Mouse (Mus musculus): ENCODE results near the gene Tdg. TPM values are rescaled to one million over a fixed set of nuclear protein-coding genes. Genes with fewer than 3 reads are reported as not detected.

The Tdg gene
- polyA plus RNA-seq, 1 experiment from 2014 or later = 123 TPM

DNA sequence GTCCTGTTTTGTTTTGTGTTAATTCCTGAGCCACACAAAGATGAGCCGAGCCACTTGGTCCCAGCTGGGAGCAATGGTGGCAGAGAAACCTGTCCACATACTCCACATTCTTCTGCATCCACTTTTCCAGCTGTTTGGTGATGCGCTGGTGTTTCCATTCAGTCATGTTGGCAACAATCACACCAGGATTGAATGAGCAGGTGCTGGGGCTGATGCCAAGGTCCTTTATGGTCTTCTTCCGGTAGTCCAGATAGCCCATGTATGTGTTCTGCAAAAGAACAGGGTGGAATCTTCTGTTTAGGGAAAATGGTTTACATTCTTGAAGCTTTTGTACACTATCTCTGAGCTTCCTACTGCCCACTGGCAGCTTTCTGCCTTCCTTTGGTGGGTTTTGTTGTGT lies 25.0 kb downstream of the Tdg start:
- Histone ChIP-seq H3K9ac (ENCODE audit: low read depth, low read length) (no peak overlapping the region), H3K9me3 (ENCODE audit: control insufficient read depth, low read length) (no peaks in the 10 kb centered on the region), H3K4me3 (ENCODE audit: low read length) (no peak overlapping the region), H3K27ac (ENCODE audit: low read depth, low read length) (no peak overlapping the region), H3K27me3 (replicated peaks; ENCODE audit: control insufficient read depth, insufficient read depth, low read length) (no peaks in the 10 kb centered on the region), H3K4me2 (ENCODE audit: low read length) (no peak overlapping the region), H3K36me3 (ENCODE audit: control insufficient read depth, insufficient read depth, low read length) (peaks cover 6% of the 10 kb centered on the region), H3K4me1 (ENCODE audit: control insufficient read depth, insufficient read depth, low read depth, low read length) (no peaks in the 10 kb centered on the region)
- ATAC-seq = no peak
- WGBS = 79% methylated on average over 3 of the region's 3 CpGs

DNA sequence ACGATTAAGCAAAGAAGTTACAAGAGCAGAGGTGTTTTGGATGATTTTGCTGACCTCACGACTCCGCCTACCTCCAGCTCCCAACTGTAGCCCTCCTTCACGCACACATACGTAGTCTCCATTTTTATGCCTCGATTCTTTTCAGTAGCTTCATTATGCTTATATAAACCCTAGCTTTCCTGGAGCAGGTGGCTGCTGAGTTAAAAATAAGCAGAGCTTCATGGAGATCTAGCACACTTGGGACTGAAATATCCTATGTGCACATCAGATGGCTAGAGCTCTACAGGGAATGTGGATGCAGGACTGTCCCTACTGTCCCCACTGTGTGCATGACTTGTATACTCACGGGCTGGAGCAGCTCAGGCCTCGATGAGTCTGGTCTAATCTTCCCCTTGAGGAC lies 32.2 kb downstream of the Tdg start:
- H3K4me1 ChIP-seq (ENCODE audit: control insufficient read depth, insufficient read depth, low read depth, low read length) = peaks cover 2% of the 10 kb centered on the region; the same call in 1 of the 2 replicates
- ATAC-seq = no peak
- no peak overlapping the region for H3K27ac ChIP-seq (ENCODE audit: low read depth, low read length)
- H3K36me3 ChIP-seq (ENCODE audit: control insufficient read depth, insufficient read depth, low read length) = no peaks in the 10 kb centered on the region
- H3K9ac ChIP-seq (ENCODE audit: low read depth, low read length) = no peak overlapping the region
- H3K4me2 ChIP-seq (ENCODE audit: low read length) = no peak overlapping the region
- WGBS = 81% methylated on average over 8 of the region's 8 CpGs
- no peaks in the 10 kb centered on the region for H3K27me3 ChIP-seq (replicated peaks; ENCODE audit: control insufficient read depth, insufficient read depth, low read length)
- H3K4me3 ChIP-seq (ENCODE audit: low read length) = no peak overlapping the region
- H3K9me3 ChIP-seq (ENCODE audit: control insufficient read depth, low read length) = no peaks in the 10 kb centered on the region

DNA sequence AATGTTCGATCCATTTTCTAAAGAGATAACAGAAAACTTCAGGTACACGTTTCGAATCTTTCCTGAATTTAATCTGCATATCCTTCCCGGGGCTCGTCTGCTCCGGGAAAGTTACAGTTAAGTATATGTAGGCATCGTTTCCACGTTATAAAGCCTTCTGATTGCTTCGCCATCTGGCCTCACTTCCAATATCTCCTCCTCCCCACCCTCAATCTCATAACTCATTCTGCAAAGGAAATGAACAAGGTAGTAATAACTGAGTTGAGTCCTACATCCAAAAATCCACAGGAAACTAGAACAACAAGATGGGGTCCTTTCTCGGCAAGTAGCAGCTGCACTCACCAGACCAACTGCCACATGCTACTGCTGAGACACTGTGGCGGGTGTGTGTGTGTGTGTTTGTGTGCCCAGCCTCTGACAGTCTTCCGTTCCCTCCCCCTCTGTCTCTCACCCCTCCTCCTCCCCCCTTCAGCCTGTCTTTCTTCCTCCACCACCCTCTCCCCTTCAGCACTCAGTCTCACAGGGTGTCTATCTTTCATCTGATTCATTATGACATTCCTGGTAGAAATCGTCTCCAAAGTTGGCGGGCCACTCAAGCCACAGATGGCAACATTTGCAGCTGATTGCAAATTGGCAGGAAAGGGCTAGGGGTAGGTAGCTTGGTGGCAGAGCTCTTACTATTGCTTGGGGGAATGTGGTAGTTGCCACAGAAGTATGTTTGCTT lies 32.8 kb downstream of the Tdg start:
- no peak overlapping the region for H3K9ac ChIP-seq (ENCODE audit: low read depth, low read length)
- no peak overlapping the region for H3K27ac ChIP-seq (ENCODE audit: low read depth, low read length)
- peaks cover 2% of the 10 kb centered on the region; the same call in 1 of the 2 replicates for H3K4me1 ChIP-seq (ENCODE audit: control insufficient read depth, insufficient read depth, low read depth, low read length)
- no peaks in the 10 kb centered on the region for H3K9me3 ChIP-seq (ENCODE audit: control insufficient read depth, low read length)
- no peak overlapping the region for H3K4me3 ChIP-seq (ENCODE audit: low read length)
- no peaks in the 10 kb centered on the region for H3K27me3 ChIP-seq (replicated peaks; ENCODE audit: control insufficient read depth, insufficient read depth, low read length)
- WGBS = 79% methylated on average over 14 of the region's 14 CpGs
- no peaks in the 10 kb centered on the region for H3K36me3 ChIP-seq (ENCODE audit: control insufficient read depth, insufficient read depth, low read length)
- peak; percentile 68 for ATAC-seq
- H3K4me2 ChIP-seq (ENCODE audit: low read length) = no peak overlapping the region

DNA sequence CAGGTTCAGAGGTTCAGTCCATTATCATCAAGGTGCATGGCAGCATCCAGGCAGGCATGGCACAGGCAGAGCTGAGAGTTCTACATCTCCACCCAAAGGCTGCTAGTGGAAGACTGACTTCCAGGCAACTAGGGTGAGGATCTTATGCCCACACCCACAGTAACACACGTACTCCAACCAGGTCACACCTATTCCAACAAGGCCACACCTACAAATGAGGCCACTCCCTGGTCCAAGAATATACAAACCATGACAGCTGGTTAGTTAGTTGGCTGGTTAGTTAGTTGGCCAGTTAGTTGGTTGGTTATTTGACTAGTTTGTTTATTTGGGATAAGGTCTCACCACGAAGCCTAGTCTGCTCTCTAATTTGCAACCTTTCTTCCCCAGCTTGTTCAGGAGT lies 33.7 kb downstream of the Tdg start:
- Histone ChIP-seq H3K27ac (ENCODE audit: low read depth, low read length) (no peak overlapping the region), H3K27me3 (replicated peaks; ENCODE audit: control insufficient read depth, insufficient read depth, low read length) (no peaks in the 10 kb centered on the region), H3K4me2 (ENCODE audit: low read length) (no peak overlapping the region), H3K9ac (ENCODE audit: low read depth, low read length) (no peak overlapping the region), H3K4me3 (ENCODE audit: low read length) (no peak overlapping the region), H3K36me3 (ENCODE audit: control insufficient read depth, insufficient read depth, low read length) (no peaks in the 10 kb centered on the region), H3K9me3 (ENCODE audit: control insufficient read depth, low read length) (no peaks in the 10 kb centered on the region), H3K4me1 (ENCODE audit: control insufficient read depth, insufficient read depth, low read depth, low read length) (peaks cover 2% of the 10 kb centered on the region; the same call in 1 of the 2 replicates)
- ATAC-seq = no peak
- WGBS = 92% methylated on average over 2 of the region's 2 CpGs

DNA sequence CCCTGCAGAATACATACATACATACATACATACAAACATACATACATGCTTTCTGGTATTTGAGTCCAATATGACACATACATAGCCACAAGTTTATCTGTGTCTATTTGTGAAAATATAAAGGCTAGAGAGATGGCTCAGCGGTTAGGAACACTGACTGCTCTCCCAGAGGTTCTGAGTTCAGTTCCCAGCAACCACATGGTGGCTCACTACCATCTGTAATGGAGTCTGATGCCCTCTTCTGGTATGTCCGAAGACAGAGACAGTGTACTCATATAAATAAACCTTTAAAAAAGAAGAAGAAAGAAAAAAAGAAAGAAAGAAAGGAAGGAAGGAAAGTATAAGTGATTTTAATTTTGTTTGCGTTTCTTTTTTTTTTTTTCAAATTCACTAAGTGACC lies 36.3 kb downstream of the Tdg start:
- no peaks in the 10 kb centered on the region for H3K36me3 ChIP-seq (ENCODE audit: control insufficient read depth, insufficient read depth, low read length)
- no peaks in the 10 kb centered on the region for H3K27me3 ChIP-seq (replicated peaks; ENCODE audit: control insufficient read depth, insufficient read depth, low read length)
- H3K9ac ChIP-seq (ENCODE audit: low read depth, low read length) = no peak overlapping the region
- H3K4me1 ChIP-seq (ENCODE audit: control insufficient read depth, insufficient read depth, low read depth, low read length) = peaks cover 2% of the 10 kb centered on the region; the same call in 1 of the 2 replicates
- H3K9me3 ChIP-seq (ENCODE audit: control insufficient read depth, low read length) = no peaks in the 10 kb centered on the region
- H3K4me2 ChIP-seq (ENCODE audit: low read length) = no peak overlapping the region
- ATAC-seq = no peak
- WGBS = 62% methylated on average over 3 of the region's 3 CpGs
- H3K4me3 ChIP-seq (ENCODE audit: low read length) = no peak overlapping the region
- H3K27ac ChIP-seq (ENCODE audit: low read depth, low read length) = no peak overlapping the region

DNA sequence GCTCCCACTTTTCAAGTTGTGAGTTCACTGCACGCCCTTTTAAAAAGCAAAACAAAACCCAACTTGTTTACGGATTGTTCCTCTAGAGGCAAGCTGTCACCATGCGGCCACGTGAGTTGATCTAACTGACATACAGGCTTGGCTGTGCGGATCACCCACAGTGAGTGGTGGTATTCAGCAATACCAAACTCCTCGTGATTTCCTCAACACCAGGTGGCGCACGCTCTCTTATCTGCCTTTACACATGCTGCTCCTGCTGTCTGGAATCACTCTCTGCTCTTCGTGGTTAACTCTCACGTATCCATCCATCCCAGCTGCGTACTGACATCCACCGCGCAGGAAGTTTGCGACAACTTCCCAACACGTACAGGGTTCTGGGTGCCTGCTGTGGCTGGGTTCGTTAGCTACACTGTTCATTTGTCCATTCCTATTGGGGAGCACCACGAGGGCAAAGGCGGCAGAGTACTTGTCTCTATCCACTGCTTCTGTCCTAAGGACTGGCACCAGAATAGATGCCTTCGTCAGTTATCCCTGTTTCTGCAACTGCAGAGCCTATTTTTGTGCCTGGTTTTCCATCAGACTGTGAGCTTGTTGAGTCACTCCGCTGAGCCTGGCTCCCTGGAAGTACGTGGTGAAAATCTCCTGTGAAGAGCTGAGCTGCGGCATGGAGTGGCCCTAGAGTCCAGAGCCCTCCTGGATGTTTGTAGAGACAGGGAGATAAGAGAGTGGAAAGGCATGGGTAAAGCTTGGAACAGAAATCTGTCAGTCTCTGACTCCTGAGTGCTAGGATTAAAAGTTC lies 37.0 kb downstream of the Tdg start:
- H3K36me3 ChIP-seq (ENCODE audit: control insufficient read depth, insufficient read depth, low read length) = no peaks in the 10 kb centered on the region
- 22% methylated on average over 22 of the region's 22 CpGs for WGBS
- H3K9ac ChIP-seq (ENCODE audit: low read depth, low read length) = peak overlapping the region; percentile 45; the same call in 1 of the 2 replicates
- peak overlapping the region; percentile 54 for H3K4me2 ChIP-seq (ENCODE audit: low read length)
- no peaks in the 10 kb centered on the region for H3K9me3 ChIP-seq (ENCODE audit: control insufficient read depth, low read length)
- H3K27ac ChIP-seq (ENCODE audit: low read depth, low read length) = no peak overlapping the region
- H3K4me1 ChIP-seq (ENCODE audit: control insufficient read depth, insufficient read depth, low read depth, low read length) = peaks cover 2% of the 10 kb centered on the region; the same call in 1 of the 2 replicates
- peak; percentile 95 for ATAC-seq
- no peaks in the 10 kb centered on the region for H3K27me3 ChIP-seq (replicated peaks; ENCODE audit: control insufficient read depth, insufficient read depth, low read length)
- peak overlapping the region; percentile 19; the same call in 1 of the 2 replicates for H3K4me3 ChIP-seq (ENCODE audit: low read length)

DNA sequence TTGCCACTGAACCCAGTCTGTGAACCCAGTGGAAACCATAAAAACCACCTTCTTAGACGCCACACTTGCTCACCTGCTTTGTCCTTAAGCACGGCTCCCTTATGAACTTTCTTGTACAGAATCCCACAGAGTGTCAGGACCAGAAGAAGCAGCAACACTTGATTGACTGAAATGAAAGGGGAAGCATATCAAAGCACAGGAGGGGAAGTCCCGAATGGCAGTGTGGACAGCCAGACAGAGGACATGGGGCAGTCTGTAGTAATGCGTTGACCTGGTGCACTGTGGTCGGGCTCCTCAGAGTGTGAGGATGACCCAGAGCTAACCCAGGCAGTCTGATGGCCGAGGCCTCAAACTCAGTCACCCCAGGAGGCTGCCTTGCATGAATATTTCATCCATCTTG lies 40.6 kb downstream of the Tdg start:
- Histone ChIP-seq H3K27me3 (replicated peaks; ENCODE audit: control insufficient read depth, insufficient read depth, low read length) (no peaks in the 10 kb centered on the region), H3K9ac (ENCODE audit: low read depth, low read length) (no peak overlapping the region), H3K9me3 (ENCODE audit: control insufficient read depth, low read length) (no peaks in the 10 kb centered on the region), H3K36me3 (ENCODE audit: control insufficient read depth, insufficient read depth, low read length) (no peaks in the 10 kb centered on the region), H3K4me2 (ENCODE audit: low read length) (no peak overlapping the region), H3K4me1 (ENCODE audit: control insufficient read depth, insufficient read depth, low read depth, low read length) (peaks cover 2% of the 10 kb centered on the region; the same call in 1 of the 2 replicates), H3K27ac (ENCODE audit: low read depth, low read length) (no peak overlapping the region), H3K4me3 (ENCODE audit: low read length) (no peak overlapping the region)
- no peak for ATAC-seq
- WGBS = 77% methylated on average over 6 of the region's 6 CpGs

DNA sequence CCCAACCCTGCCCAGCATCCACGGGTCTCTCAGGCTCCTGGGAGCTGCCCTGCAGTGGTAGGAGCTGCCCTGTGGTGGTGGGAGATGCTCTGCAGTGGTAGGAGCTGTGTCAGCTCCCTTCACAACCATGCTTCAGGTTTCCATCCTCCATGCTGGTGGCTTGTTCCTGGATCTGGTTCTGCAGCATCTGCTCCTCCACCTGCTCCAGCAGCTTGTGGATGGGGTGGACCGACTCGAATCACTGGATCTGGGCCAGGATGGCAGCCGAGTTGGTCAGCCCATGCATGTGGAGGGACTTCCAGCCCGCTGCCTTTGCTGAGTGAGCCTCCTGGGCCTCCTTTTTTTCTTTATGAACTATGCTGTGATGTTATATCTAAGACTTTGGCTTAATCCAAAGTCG lies 47.3 kb downstream of the Tdg start:
- Histone ChIP-seq H3K27ac (ENCODE audit: low read depth, low read length) (no peak overlapping the region), H3K9me3 (ENCODE audit: control insufficient read depth, low read length) (no peaks in the 10 kb centered on the region), H3K9ac (ENCODE audit: low read depth, low read length) (no peak overlapping the region), H3K4me3 (ENCODE audit: low read length) (no peak overlapping the region), H3K4me2 (ENCODE audit: low read length) (no peak overlapping the region), H3K27me3 (replicated peaks; ENCODE audit: control insufficient read depth, insufficient read depth, low read length) (no peaks in the 10 kb centered on the region), H3K4me1 (ENCODE audit: control insufficient read depth, insufficient read depth, low read depth, low read length) (no peaks in the 10 kb centered on the region), H3K36me3 (ENCODE audit: control insufficient read depth, insufficient read depth, low read length) (no peaks in the 10 kb centered on the region)
- WGBS = 73% methylated on average over 6 of the region's 6 CpGs
- ATAC-seq = no peak

DNA sequence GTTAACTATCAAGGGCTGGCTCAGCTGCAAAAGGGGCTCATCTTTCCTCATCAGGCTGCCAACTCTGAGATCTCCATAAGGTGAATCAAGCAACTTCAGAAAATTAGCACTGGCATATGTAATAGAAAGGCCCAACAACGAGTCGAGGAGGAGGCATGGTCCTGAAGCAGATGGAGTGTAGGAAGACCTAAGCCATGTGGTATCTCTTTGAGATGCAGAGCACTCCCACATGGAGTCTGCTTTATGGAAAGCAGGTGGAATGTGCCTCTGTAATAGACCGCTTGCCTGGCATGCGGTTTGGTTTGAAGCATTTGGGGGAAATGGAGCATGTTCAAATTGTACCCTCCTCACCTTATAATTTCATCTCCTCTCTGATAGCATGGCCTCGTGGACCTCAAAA lies 51.1 kb downstream of the Tdg start:
- ATAC-seq = no peak
- Histone ChIP-seq H3K27me3 (replicated peaks; ENCODE audit: control insufficient read depth, insufficient read depth, low read length) (no peaks in the 10 kb centered on the region), H3K27ac (ENCODE audit: low read depth, low read length) (no peak overlapping the region), H3K4me2 (ENCODE audit: low read length) (no peak overlapping the region), H3K9me3 (ENCODE audit: control insufficient read depth, low read length) (no peaks in the 10 kb centered on the region), H3K36me3 (ENCODE audit: control insufficient read depth, insufficient read depth, low read length) (no peaks in the 10 kb centered on the region), H3K4me3 (ENCODE audit: low read length) (no peak overlapping the region), H3K4me1 (ENCODE audit: control insufficient read depth, insufficient read depth, low read depth, low read length) (no peaks in the 10 kb centered on the region), H3K9ac (ENCODE audit: low read depth, low read length) (no peak overlapping the region)
- 89% methylated on average over 5 of the region's 5 CpGs for WGBS
